In genomic region chr2:180889921-180890280, GRCm38 (mm10) we compare ENCODE assay signal across 17 mouse cellular contexts. TPM values are rescaled to one million over a fixed set of nuclear protein-coding genes. Genes with fewer than 3 reads are reported as not detected.
DNase-seq lines count a peak whose midpoint lies in the region; ATAC-seq lines count a peak whose summit lies in the region.
"Had no signal": no experiment of that assay in that cellular context is flagged by ENCODE, and none has a peak within 500 bp of the region (broad histone marks: within the 10 kb centered on the region; RNA-seq: fewer than 3 reads in every experiment).

No protein-coding gene starts in this region.

- H3K4me3 ChIP-seq in embryonic facial prominence, embryonic 10.5 days = peak overlapping the region; percentile 69
- no peak overlapping the region for H3K4me3 ChIP-seq in forebrain, embryonic 16.5 days (replicated peaks; ENCODE audit: low read length)
- H3K4me3 ChIP-seq in midbrain, embryonic 10.5 days = peak overlapping the region; percentile 78
- peak overlapping the region; percentile 88 for H3K4me3 ChIP-seq in neural tube, embryonic 13.5 days
- H3K4me3 ChIP-seq: liver, embryonic 13.5 days had no signal

- no peaks in the 10 kb centered on the region for H3K36me3 ChIP-seq in embryonic facial prominence, embryonic 10.5 days (replicated peaks)
- no peaks in the 10 kb centered on the region for H3K36me3 ChIP-seq in forebrain, embryonic 16.5 days (ENCODE audit: control insufficient read depth, insufficient read depth)
- H3K36me3 ChIP-seq in midbrain, embryonic 10.5 days = peaks cover 27% of the 10 kb centered on the region
- no peaks in the 10 kb centered on the region for H3K36me3 ChIP-seq in neural tube, embryonic 13.5 days
- H3K36me3 ChIP-seq: liver, embryonic 13.5 days had no signal

- peak overlapping the region; percentile 89 for H3K27ac ChIP-seq in embryonic facial prominence, embryonic 10.5 days (replicated peaks)
- H3K27ac ChIP-seq in forebrain, embryonic 16.5 days (ENCODE audit: low read length) = peak overlapping the region; percentile 98
- peak overlapping the region; percentile 99 for H3K27ac ChIP-seq in midbrain, embryonic 10.5 days (replicated peaks)
- peak overlapping the region; percentile 99 for H3K27ac ChIP-seq in neural tube, embryonic 13.5 days (replicated peaks)
- H3K27ac ChIP-seq: liver, embryonic 13.5 days had no signal

- H3K9ac ChIP-seq in forebrain, embryonic 16.5 days (replicated peaks; ENCODE audit: low read depth, low read length) = peak overlapping the region; percentile 96; the same call in 1 of the 2 replicates
- H3K9ac ChIP-seq in neural tube, embryonic 13.5 days = peak overlapping the region; percentile 100
- H3K9ac ChIP-seq: liver, embryonic 13.5 days had no signal

- H3K27me3 ChIP-seq in embryonic facial prominence, embryonic 10.5 days (replicated peaks; ENCODE audit: low read depth, poor library complexity, severe bottlenecking) = peaks cover 80% of the 10 kb centered on the region
- H3K27me3 ChIP-seq in forebrain, embryonic 16.5 days (replicated peaks; ENCODE audit: control insufficient read depth, insufficient read depth, low read length) = peaks cover 6% of the 10 kb centered on the region; the same call in 1 of the 2 replicates
- peaks cover 58% of the 10 kb centered on the region for H3K27me3 ChIP-seq in midbrain, embryonic 10.5 days (ENCODE audit: low read depth, poor library complexity, severe bottlenecking)
- peaks cover 26% of the 10 kb centered on the region for H3K27me3 ChIP-seq in neural tube, embryonic 13.5 days

- peaks cover 55% of the 10 kb centered on the region for H3K4me1 ChIP-seq in embryonic facial prominence, embryonic 10.5 days
- H3K4me1 ChIP-seq in forebrain, embryonic 16.5 days (replicated peaks; ENCODE audit: control insufficient read depth, insufficient read depth, low read length) = peaks cover 29% of the 10 kb centered on the region
- H3K4me1 ChIP-seq in midbrain, embryonic 10.5 days = peaks cover 85% of the 10 kb centered on the region
- H3K4me1 ChIP-seq in neural tube, embryonic 13.5 days (replicated peaks) = peaks cover 72% of the 10 kb centered on the region

- no peak for ATAC-seq in forebrain, embryonic 16.5 days
- ATAC-seq in neural tube, embryonic 13.5 days (ENCODE audit: low read depth) = no peak

- peak; percentile 22 for DNase-seq in embryonic facial prominence, embryonic 10.5 days (ENCODE audit: low spot score)
- no peak for DNase-seq in midbrain, embryonic 10.5 days (ENCODE audit: low spot score)
- DNase-seq in urinary bladder, adult 2 months (ENCODE audit: low spot score) = no peak
- no peak for DNase-seq in heart, postnatal 25 days (ENCODE audit: low spot score)
- no peak for DNase-seq in kidney, postnatal 25 days
- DNase-seq: adrenal gland, postnatal 10 days; heart, postnatal 4 days; kidney, adult 2 months; liver, embryonic 13.5 days; lung, postnatal 14 days; thymus, adult 18-20 months had no signal

- WGBS in embryonic facial prominence, embryonic 10.5 days = 16% methylated on average over 4 of the region's 4 CpGs
- WGBS in forebrain, embryonic 16.5 days = 9% methylated on average over 4 of the region's 4 CpGs
- WGBS in midbrain, embryonic 10.5 days = 8% methylated on average over 4 of the region's 4 CpGs
- 8% methylated on average over 4 of the region's 4 CpGs for WGBS in neural tube, embryonic 13.5 days

- no peaks in the 10 kb centered on the region for H3K9me3 ChIP-seq in embryonic facial prominence, embryonic 10.5 days
- H3K9me3 ChIP-seq in forebrain, embryonic 16.5 days (ENCODE audit: control insufficient read depth, low read length) = no peaks in the 10 kb centered on the region
- H3K9me3 ChIP-seq in midbrain, embryonic 10.5 days (replicated peaks) = no peaks in the 10 kb centered on the region
- H3K9me3 ChIP-seq in neural tube, embryonic 13.5 days = no peaks in the 10 kb centered on the region
- H3K9me3 ChIP-seq: liver, embryonic 13.5 days had no signal

- intact Hi-C loops in heart, postnatal 25 days (cut with DNase I) = no loop called here

- peak overlapping the region; percentile 49 for H3K4me2 ChIP-seq in forebrain, embryonic 16.5 days (ENCODE audit: low read length)
- H3K4me2 ChIP-seq in neural tube, embryonic 13.5 days = peak overlapping the region; percentile 74
- H3K4me2 ChIP-seq: liver, embryonic 13.5 days had no signal

RNA-seq across cellular contexts. Expression of gene Ythdf1, which starts 30.8 kb away (rescaled TPM):
- polyA plus RNA-seq in embryonic facial prominence, embryonic 10.5 days (2016; fragmentation: Nextera tagmentation; extraction: Ambion mirVana) = 72.3 and 73.3 TPM in 2 replicates
- 44.9 and 50.1 TPM in 2 replicates for polyA plus RNA-seq in forebrain, embryonic 16.5 days (2015; fragmentation: Nextera tagmentation; extraction: Ambion mirVana)
- polyA plus RNA-seq in midbrain, embryonic 10.5 days (2016; fragmentation: Nextera tagmentation; extraction: Ambion mirVana) = 51.9 and 61.4 TPM in 2 replicates
- polyA plus RNA-seq in neural tube, embryonic 13.5 days (2015; fragmentation: Nextera tagmentation; extraction: Ambion mirVana) = 50.7 and 55.9 TPM in 2 replicates
- polyA plus RNA-seq in urinary bladder, adult 2 months (2012; rRNA removed) = 40.2 and 41.6 TPM in 2 replicates
- 10 to 100 TPM; 35.6 to 35.7 TPM for total RNA-seq in heart, postnatal 25 days (2021)

RNA-seq across cellular contexts. Expression of gene Birc7, which starts 38.9 kb away (rescaled TPM):
- 0.31 and 0.34 TPM in 2 replicates for polyA plus RNA-seq in embryonic facial prominence, embryonic 10.5 days (2016; fragmentation: Nextera tagmentation; extraction: Ambion mirVana)
- polyA plus RNA-seq in forebrain, embryonic 16.5 days (2015; fragmentation: Nextera tagmentation; extraction: Ambion mirVana) = not detected in 2 replicates
- polyA plus RNA-seq in midbrain, embryonic 10.5 days (2016; fragmentation: Nextera tagmentation; extraction: Ambion mirVana) = 0.48 and 0.56 TPM in 2 replicates
- polyA plus RNA-seq in neural tube, embryonic 13.5 days (2015; fragmentation: Nextera tagmentation; extraction: Ambion mirVana) = 0.43 and 0.60 TPM in 2 replicates
- not detected in 2 replicates for polyA plus RNA-seq in urinary bladder, adult 2 months (2012; rRNA removed)
- total RNA-seq in heart, postnatal 25 days (2021) = not detected
- total RNA-seq: adrenal gland, postnatal 10 days; CH12.LX; common myeloid progenitor, adult 5-6 weeks; heart, adult 8-10 months; heart, postnatal 4 days; left cerebral cortex, postnatal 25 days had no signal
- polyA plus RNA-seq: kidney, adult 2 months; liver, embryonic 13.5 days had no signal
